Mouse (Mus musculus): Measurements from ENCODE around the gene Snph. TPM values are rescaled to one million over a fixed set of nuclear protein-coding genes. Genes with fewer than 3 reads are reported as not detected.

The Snph gene
- polyA plus RNA-seq, 2 experiments, result 0.62 to 1.5 TPM

DNA sequence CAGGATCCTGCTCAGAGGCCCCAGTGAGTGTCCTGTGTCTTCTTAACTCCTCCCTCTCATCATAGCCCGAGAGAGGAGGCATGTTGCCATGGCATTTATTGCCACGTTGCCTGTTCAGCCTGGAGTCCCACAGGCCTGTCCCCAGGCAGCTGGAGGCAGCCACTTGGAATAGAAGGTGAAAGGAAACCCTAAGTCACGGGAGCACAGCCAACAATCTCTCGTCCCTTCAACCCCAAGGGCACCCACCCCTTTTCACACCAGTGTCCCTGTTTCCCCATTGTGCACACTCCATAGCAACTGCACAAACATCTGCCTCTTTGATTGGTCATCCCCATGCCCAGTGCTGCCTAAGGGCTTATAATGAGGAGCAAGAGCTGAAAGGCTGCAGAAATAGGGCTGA is 28.8 kb downstream of the Snph start:
- TF ChIP-seq POLR2A (IDR thresholded peaks at IDR 0.05; ENCODE audit: borderline replicate concordance, extremely low read depth, insufficient read depth, insufficient read length), result no peak
- Histone ChIP-seq H3K27ac (replicated peaks; ENCODE audit: low read depth, low read length) (no peak overlapping the region), H3K9me3 (ENCODE audit: control insufficient read depth, low read length) (no peaks in the 10 kb centered on the region), H3K4me2 (replicated peaks; ENCODE audit: low read depth, low read length, severe bottlenecking) (no peak overlapping the region), H3K9ac (ENCODE audit: low read depth, low read length, severe bottlenecking) (no peak overlapping the region), H3K4me1 (ENCODE audit: control insufficient read depth, insufficient read depth, low read length) (peaks cover 16% of the 10 kb centered on the region), H3K27me3 (ENCODE audit: control insufficient read depth, insufficient read depth, low read length) (no peaks in the 10 kb centered on the region), H3K4me3 (replicated peaks; ENCODE audit: low read length) (no peak overlapping the region), H3K36me3 (ENCODE audit: control insufficient read depth, insufficient read depth, low read length) (no peaks in the 10 kb centered on the region)
- 41% methylated on average over 4 of the region's 4 CpGs for WGBS
- DNase-seq (ENCODE audit: low spot score), result no peak
- ATAC-seq (ENCODE audit: low FRiP score, low read depth), result no peak

GRCm38 (mm10) chr2:151602106-151602505 is 30.3 kb downstream of the Snph start:
- Histone ChIP-seq H3K27ac (replicated peaks; ENCODE audit: low read depth, low read length) (no peak overlapping the region), H3K9me3 (ENCODE audit: control insufficient read depth, low read length) (no peaks in the 10 kb centered on the region), H3K4me3 (replicated peaks; ENCODE audit: low read length) (no peak overlapping the region), H3K27me3 (ENCODE audit: control insufficient read depth, insufficient read depth, low read length) (no peaks in the 10 kb centered on the region), H3K4me2 (replicated peaks; ENCODE audit: low read depth, low read length, severe bottlenecking) (no peak overlapping the region), H3K4me1 (ENCODE audit: control insufficient read depth, insufficient read depth, low read length) (peaks cover 16% of the 10 kb centered on the region), H3K9ac (ENCODE audit: low read depth, low read length, severe bottlenecking) (no peak overlapping the region), H3K36me3 (ENCODE audit: control insufficient read depth, insufficient read depth, low read length) (no peaks in the 10 kb centered on the region)
- ATAC-seq (ENCODE audit: low FRiP score, low read depth), result no peak
- TF ChIP-seq POLR2A (IDR thresholded peaks at IDR 0.05; ENCODE audit: borderline replicate concordance, extremely low read depth, insufficient read depth, insufficient read length), result no peak
- WGBS, result 71% methylated on average over 4 of the region's 4 CpGs
- DNase-seq (ENCODE audit: low spot score), result no peak

DNA sequence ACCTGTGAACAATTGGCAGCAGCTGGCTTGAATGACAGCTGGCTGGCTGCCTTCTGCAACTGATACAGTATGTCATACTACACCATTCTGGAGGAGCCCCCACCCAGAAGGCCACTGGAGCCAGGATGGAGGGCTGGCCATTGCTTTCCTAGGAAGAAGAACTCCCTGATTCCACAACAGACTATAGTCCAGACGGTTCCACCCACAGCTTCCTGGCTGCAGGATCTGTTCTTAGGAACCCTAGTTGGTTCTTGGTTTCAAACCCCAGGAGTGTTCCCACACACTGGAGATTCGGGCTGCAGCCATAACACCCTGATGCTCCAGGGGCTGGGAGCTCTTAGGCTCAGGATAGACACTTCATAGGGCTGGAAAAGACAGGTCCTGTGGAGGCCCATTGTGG is 34.3 kb downstream of the Snph start:
- DNase-seq (ENCODE audit: low spot score), result no peak
- H3K4me1 ChIP-seq (ENCODE audit: control insufficient read depth, insufficient read depth, low read length), result 0 out of 2 replicates have a peak, but pooled peaks cover under 1% of the 10 kb centered on the region

GRCm38 (mm10) chr2:151587306-151587705 is 45.1 kb downstream of the Snph start:
- no peak overlapping the region for H3K4me3 ChIP-seq (replicated peaks; ENCODE audit: low read length)
- no peak overlapping the region for H3K9ac ChIP-seq (ENCODE audit: low read depth, low read length, severe bottlenecking)
- H3K4me1 ChIP-seq (ENCODE audit: control insufficient read depth, insufficient read depth, low read length), result no peaks in the 10 kb centered on the region
- H3K27me3 ChIP-seq (ENCODE audit: control insufficient read depth, insufficient read depth, low read length), result no peaks in the 10 kb centered on the region
- no peak overlapping the region for H3K27ac ChIP-seq (replicated peaks; ENCODE audit: low read depth, low read length)
- H3K4me2 ChIP-seq (replicated peaks; ENCODE audit: low read depth, low read length, severe bottlenecking), result no peak overlapping the region
- no peak for ATAC-seq (ENCODE audit: low FRiP score, low read depth)
- H3K9me3 ChIP-seq (ENCODE audit: control insufficient read depth, low read length), result no peaks in the 10 kb centered on the region
- H3K36me3 ChIP-seq (ENCODE audit: control insufficient read depth, insufficient read depth, low read length), result no peaks in the 10 kb centered on the region
- no peak for TF ChIP-seq POLR2A (IDR thresholded peaks at IDR 0.05; ENCODE audit: borderline replicate concordance, extremely low read depth, insufficient read depth, insufficient read length)
- whole genome bisulfite sequencing, result 73% methylated on average over 9 of the region's 9 CpGs
- no peak for DNase-seq (ENCODE audit: low spot score)

More for the DNA sequence above, 34.3 kb downstream of the Snph start:
- WGBS, result 71% methylated on average over 2 of the region's 2 CpGs
- Histone ChIP-seq H3K36me3 (ENCODE audit: control insufficient read depth, insufficient read depth, low read length) (no peaks in the 10 kb centered on the region), H3K9me3 (ENCODE audit: control insufficient read depth, low read length) (no peaks in the 10 kb centered on the region), H3K9ac (ENCODE audit: low read depth, low read length, severe bottlenecking) (no peak overlapping the region), H3K4me3 (replicated peaks; ENCODE audit: low read length) (no peak overlapping the region), H3K27ac (replicated peaks; ENCODE audit: low read depth, low read length) (no peak overlapping the region), H3K27me3 (ENCODE audit: control insufficient read depth, insufficient read depth, low read length) (no peaks in the 10 kb centered on the region), H3K4me2 (replicated peaks; ENCODE audit: low read depth, low read length, severe bottlenecking) (no peak overlapping the region)
- TF ChIP-seq POLR2A (IDR thresholded peaks at IDR 0.05; ENCODE audit: borderline replicate concordance, extremely low read depth, insufficient read depth, insufficient read length), result no peak
- ATAC-seq (ENCODE audit: low FRiP score, low read depth), result no peak

GRCm38 (mm10) chr2:151586807-151587206 is 45.6 kb downstream of the Snph start:
- Histone ChIP-seq H3K4me3 (replicated peaks; ENCODE audit: low read length) (no peak overlapping the region), H3K9ac (ENCODE audit: low read depth, low read length, severe bottlenecking) (no peak overlapping the region), H3K27ac (replicated peaks; ENCODE audit: low read depth, low read length) (no peak overlapping the region), H3K27me3 (ENCODE audit: control insufficient read depth, insufficient read depth, low read length) (no peaks in the 10 kb centered on the region), H3K36me3 (ENCODE audit: control insufficient read depth, insufficient read depth, low read length) (no peaks in the 10 kb centered on the region), H3K4me2 (replicated peaks; ENCODE audit: low read depth, low read length, severe bottlenecking) (no peak overlapping the region), H3K9me3 (ENCODE audit: control insufficient read depth, low read length) (no peaks in the 10 kb centered on the region), H3K4me1 (ENCODE audit: control insufficient read depth, insufficient read depth, low read length) (no peaks in the 10 kb centered on the region)
- ATAC-seq (ENCODE audit: low FRiP score, low read depth) (no peak), DNase-seq (ENCODE audit: low spot score) (no peak)
- TF ChIP-seq POLR2A (IDR thresholded peaks at IDR 0.05; ENCODE audit: borderline replicate concordance, extremely low read depth, insufficient read depth, insufficient read length), result no peak
- 94% methylated on average over 1 of the region's 1 CpGs for WGBS

- Histone ChIP-seq H3K9ac (ENCODE audit: low read depth, low read length, severe bottlenecking) (no peak overlapping the region), H3K27ac (replicated peaks; ENCODE audit: low read depth, low read length) (no peak overlapping the region), H3K4me2 (replicated peaks; ENCODE audit: low read depth, low read length, severe bottlenecking) (no peak overlapping the region), H3K4me3 (replicated peaks; ENCODE audit: low read length) (no peak overlapping the region), H3K36me3 (ENCODE audit: control insufficient read depth, insufficient read depth, low read length) (no peaks in the 10 kb centered on the region), H3K4me1 (ENCODE audit: control insufficient read depth, insufficient read depth, low read length) (no peaks in the 10 kb centered on the region), H3K27me3 (ENCODE audit: control insufficient read depth, insufficient read depth, low read length) (no peaks in the 10 kb centered on the region), H3K9me3 (ENCODE audit: control insufficient read depth, low read length) (no peaks in the 10 kb centered on the region)
- WGBS, result 62% methylated on average over 3 of the region's 3 CpGs
- no peak for DNase-seq (ENCODE audit: low spot score)
- no peak for TF ChIP-seq POLR2A (IDR thresholded peaks at IDR 0.05; ENCODE audit: borderline replicate concordance, extremely low read depth, insufficient read depth, insufficient read length)
- 0 out of 2 replicates have a peak, but pooled peaks have one; percentile 24 for ATAC-seq (ENCODE audit: low FRiP score, low read depth)
Observed at GRCm38 (mm10) chr2:151585934-151586333, 46.5 kb downstream of the Snph start.

Measured in limb, embryonic 14.5 days (tissue).